Mouse (Mus musculus): ENCODE results near the gene Mical3. TPM values are rescaled to one million over a fixed set of nuclear protein-coding genes. Genes with fewer than 3 reads are reported as not detected.

Mical3 gene
- polyA plus RNA-seq, 1 experiment from 2014 or later: 37.0 TPM

DNA sequence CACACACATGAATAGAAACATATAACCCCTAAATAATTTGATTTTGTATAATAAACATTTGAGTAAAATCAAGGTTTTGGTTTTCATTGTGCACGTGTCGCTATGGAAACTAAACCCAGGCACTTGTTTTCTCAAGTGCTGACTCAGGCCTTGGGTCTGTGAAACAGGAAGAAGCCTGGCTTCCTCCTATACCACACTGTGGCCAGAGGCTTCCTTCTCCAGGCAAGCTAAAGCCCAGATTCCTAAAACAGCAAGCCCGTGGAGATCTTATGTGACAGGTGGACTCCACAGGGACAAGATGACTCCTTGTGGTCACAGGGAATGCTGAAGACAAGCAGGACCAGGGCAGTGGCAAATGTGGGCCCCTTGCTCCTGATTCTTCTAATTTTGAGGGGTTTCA lies 175.6 kb downstream of the Mical3 start:
- Histone ChIP-seq H3K36me3 (ENCODE audit: control insufficient read depth, insufficient read depth, low read length) (peaks cover 51% of the 10 kb centered on the region), H3K4me1 (ENCODE audit: control insufficient read depth, insufficient read depth, low read length) (no peaks in the 10 kb centered on the region), H3K27me3 (ENCODE audit: control insufficient read depth, insufficient read depth, low read depth, low read length) (no peaks in the 10 kb centered on the region), H3K4me2 (ENCODE audit: low read length) (no peak overlapping the region), H3K4me3 (ENCODE audit: low read depth, low read length) (no peak overlapping the region), H3K9ac (ENCODE audit: low read depth, low read length) (no peak overlapping the region), H3K27ac (ENCODE audit: low read length) (no peak overlapping the region), H3K9me3 (replicated peaks; ENCODE audit: control insufficient read depth, low read length, poor library complexity, severe bottlenecking) (no peaks in the 10 kb centered on the region)
- no peak for ATAC-seq
- WGBS: 90% methylated on average over 3 of the region's 3 CpGs

DNA sequence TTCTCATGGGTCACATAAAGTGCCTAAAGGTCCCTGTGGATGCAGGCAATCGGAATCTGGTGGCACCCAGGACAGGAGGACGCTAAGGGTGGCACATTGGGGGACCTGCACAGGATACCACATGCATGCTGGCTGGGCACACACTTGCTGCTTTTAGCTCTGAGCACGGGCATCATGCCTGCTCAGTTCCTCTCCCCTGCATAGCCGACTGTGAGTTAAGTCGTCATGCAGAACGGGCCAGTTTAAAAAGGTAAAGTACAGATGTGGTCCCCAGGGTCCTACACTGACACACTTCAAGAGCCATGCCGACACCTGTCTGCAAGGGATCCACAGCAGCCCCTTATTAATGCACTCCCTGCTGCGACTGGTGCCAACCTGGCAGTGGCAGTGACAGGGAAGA lies 176.6 kb downstream of the Mical3 start:
- H3K36me3 ChIP-seq (ENCODE audit: control insufficient read depth, insufficient read depth, low read length): peaks cover 52% of the 10 kb centered on the region
- no peaks in the 10 kb centered on the region for H3K4me1 ChIP-seq (ENCODE audit: control insufficient read depth, insufficient read depth, low read length)
- H3K4me2 ChIP-seq (ENCODE audit: low read length): no peak overlapping the region
- H3K9ac ChIP-seq (ENCODE audit: low read depth, low read length): no peak overlapping the region
- no peaks in the 10 kb centered on the region for H3K27me3 ChIP-seq (ENCODE audit: control insufficient read depth, insufficient read depth, low read depth, low read length)
- WGBS: 82% methylated on average over 8 of the region's 8 CpGs
- H3K27ac ChIP-seq (ENCODE audit: low read length): no peak overlapping the region
- H3K4me3 ChIP-seq (ENCODE audit: low read depth, low read length): no peak overlapping the region
- no peak for ATAC-seq
- no peaks in the 10 kb centered on the region for H3K9me3 ChIP-seq (replicated peaks; ENCODE audit: control insufficient read depth, low read length, poor library complexity, severe bottlenecking)

DNA sequence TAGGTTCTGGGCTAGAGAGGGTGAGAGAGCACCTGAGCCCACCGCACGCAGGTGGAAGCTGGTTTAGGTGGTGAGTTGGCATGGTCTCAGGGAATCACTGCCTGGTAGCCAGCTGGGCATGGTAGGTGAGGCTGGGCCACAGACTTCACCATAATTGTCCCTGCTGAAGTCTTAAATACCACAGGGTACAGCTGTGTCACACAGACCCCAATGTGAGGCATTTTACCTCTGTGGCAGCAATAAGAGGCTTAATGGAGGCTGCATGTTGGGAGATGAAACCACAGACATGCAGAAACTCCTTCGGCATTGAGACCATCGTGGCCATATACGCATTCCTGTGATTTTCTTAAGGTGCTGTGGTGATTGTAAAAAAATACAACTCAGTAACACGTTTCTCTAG lies 178.3 kb downstream of the Mical3 start:
- WGBS: 93% methylated on average over 6 of the region's 6 CpGs

DNA sequence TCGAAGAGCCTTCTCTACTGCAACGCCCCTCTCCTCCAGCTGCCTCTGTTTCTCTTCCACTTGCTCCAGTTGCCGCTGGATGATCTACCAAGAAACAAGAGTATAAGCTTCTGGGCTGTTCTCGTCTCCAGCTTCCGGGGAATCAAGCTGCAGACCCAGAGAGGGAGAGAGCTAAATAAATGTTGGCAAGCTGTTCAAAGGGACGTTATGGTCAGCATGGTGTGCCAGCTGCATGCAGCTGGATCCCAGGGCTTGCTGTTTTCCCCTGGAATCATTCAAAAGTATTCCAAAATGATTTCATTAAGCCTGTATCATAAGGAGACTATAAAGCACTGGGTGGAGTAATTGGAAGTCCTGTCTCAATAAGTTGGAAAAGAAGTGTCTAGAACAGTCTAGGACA lies 179.5 kb downstream of the Mical3 start:
- 86% methylated on average over 6 of the region's 6 CpGs for WGBS
- no peak overlapping the region for H3K27ac ChIP-seq (ENCODE audit: low read length)
- no peak overlapping the region for H3K4me3 ChIP-seq (ENCODE audit: low read depth, low read length)
- no peak for ATAC-seq
- H3K4me1 ChIP-seq (ENCODE audit: control insufficient read depth, insufficient read depth, low read length): no peaks in the 10 kb centered on the region
- H3K36me3 ChIP-seq (ENCODE audit: control insufficient read depth, insufficient read depth, low read length): peaks cover 30% of the 10 kb centered on the region
- no peak overlapping the region for H3K4me2 ChIP-seq (ENCODE audit: low read length)
- no peak overlapping the region for H3K9ac ChIP-seq (ENCODE audit: low read depth, low read length)
- no peaks in the 10 kb centered on the region for H3K27me3 ChIP-seq (ENCODE audit: control insufficient read depth, insufficient read depth, low read depth, low read length)
- H3K9me3 ChIP-seq (replicated peaks; ENCODE audit: control insufficient read depth, low read length, poor library complexity, severe bottlenecking): no peaks in the 10 kb centered on the region

More for the DNA sequence above, 178.3 kb downstream of the Mical3 start:
- Histone ChIP-seq H3K36me3 (ENCODE audit: control insufficient read depth, insufficient read depth, low read length) (peaks cover 40% of the 10 kb centered on the region), H3K4me2 (ENCODE audit: low read length) (no peak overlapping the region), H3K4me3 (ENCODE audit: low read depth, low read length) (no peak overlapping the region), H3K4me1 (ENCODE audit: control insufficient read depth, insufficient read depth, low read length) (no peaks in the 10 kb centered on the region), H3K27ac (ENCODE audit: low read length) (no peak overlapping the region), H3K9me3 (replicated peaks; ENCODE audit: control insufficient read depth, low read length, poor library complexity, severe bottlenecking) (no peaks in the 10 kb centered on the region), H3K9ac (ENCODE audit: low read depth, low read length) (no peak overlapping the region), H3K27me3 (ENCODE audit: control insufficient read depth, insufficient read depth, low read depth, low read length) (no peaks in the 10 kb centered on the region)
- no peak for ATAC-seq

DNA sequence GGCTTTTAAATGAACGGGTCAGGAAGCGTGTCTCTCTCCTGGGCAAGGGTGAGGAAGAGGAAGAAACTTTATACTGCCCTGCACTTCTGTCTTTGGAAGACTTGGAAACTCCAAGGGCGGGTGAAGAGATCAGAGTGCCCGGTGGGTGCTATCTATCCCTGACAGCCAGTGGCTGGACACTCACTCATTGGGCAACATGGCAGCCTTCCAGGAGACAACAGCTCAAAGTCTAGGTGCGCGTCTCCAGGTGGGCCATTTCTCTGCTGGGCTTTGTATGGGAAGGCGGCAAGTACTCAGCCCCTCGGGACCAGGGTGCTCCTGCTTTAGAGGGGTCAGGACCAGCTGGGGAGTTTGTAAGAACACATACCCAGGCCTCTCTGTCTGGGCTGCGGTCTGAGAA lies 185.3 kb downstream of the Mical3 start:
- H3K4me1 ChIP-seq (ENCODE audit: control insufficient read depth, insufficient read depth, low read length): no peaks in the 10 kb centered on the region
- H3K36me3 ChIP-seq (ENCODE audit: control insufficient read depth, insufficient read depth, low read length): peaks cover 18% of the 10 kb centered on the region
- no peak overlapping the region for H3K27ac ChIP-seq (ENCODE audit: low read length)
- 97% methylated on average over 9 of the region's 9 CpGs for WGBS
- no peak overlapping the region for H3K9ac ChIP-seq (ENCODE audit: low read depth, low read length)
- H3K27me3 ChIP-seq (ENCODE audit: control insufficient read depth, insufficient read depth, low read depth, low read length): no peaks in the 10 kb centered on the region
- no peak for ATAC-seq
- H3K4me3 ChIP-seq (ENCODE audit: low read depth, low read length): no peak overlapping the region
- H3K4me2 ChIP-seq (ENCODE audit: low read length): no peak overlapping the region
- H3K9me3 ChIP-seq (replicated peaks; ENCODE audit: control insufficient read depth, low read length, poor library complexity, severe bottlenecking): no peaks in the 10 kb centered on the region

DNA sequence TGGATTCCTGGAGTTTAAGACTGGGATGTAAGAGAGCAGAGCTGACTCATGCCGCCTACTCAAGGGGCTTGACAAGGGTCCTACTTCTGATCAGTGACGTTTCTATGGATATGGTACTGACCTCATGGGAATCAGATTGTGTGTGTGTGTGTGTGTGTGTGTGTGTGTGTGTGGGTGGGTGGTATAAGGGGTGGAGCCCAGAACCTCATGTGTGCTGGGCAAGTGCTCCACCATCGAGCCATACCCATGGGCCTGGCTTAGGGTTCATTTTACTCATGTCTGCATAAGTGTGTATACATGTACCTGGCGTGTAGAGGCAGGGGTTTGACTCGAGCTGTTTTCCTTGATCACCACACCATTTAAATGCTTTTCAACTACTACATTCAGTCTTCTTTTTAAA lies 186.8 kb downstream of the Mical3 start:
- 84% methylated on average over 5 of the region's 5 CpGs for WGBS
- ATAC-seq: no peak

DNA sequence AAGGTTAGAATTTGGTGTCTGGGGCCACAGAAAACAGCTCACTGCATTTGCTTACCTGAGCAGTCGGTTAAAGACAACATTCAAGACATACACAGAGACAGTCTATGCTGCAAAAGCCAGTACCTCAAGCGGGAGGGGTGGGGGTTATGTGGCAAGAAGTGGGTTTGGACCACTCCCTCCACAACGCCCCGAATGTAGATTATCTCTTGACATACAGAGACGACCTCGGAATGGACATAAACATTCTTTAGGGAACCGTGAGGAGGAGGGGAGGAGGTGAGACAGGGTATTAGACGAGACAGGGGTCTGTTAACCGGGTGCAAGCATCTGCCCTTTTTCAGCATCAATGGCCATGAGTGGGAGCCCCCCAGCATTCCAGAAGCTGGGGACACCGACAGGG lies 187.2 kb downstream of the Mical3 start:
- Histone ChIP-seq H3K36me3 (ENCODE audit: control insufficient read depth, insufficient read depth, low read length) (peaks cover 7% of the 10 kb centered on the region), H3K4me3 (ENCODE audit: low read depth, low read length) (no peak overlapping the region), H3K4me2 (ENCODE audit: low read length) (no peak overlapping the region), H3K27me3 (ENCODE audit: control insufficient read depth, insufficient read depth, low read depth, low read length) (no peaks in the 10 kb centered on the region), H3K9me3 (replicated peaks; ENCODE audit: control insufficient read depth, low read length, poor library complexity, severe bottlenecking) (no peaks in the 10 kb centered on the region), H3K27ac (ENCODE audit: low read length) (no peak overlapping the region), H3K9ac (ENCODE audit: low read depth, low read length) (no peak overlapping the region), H3K4me1 (ENCODE audit: control insufficient read depth, insufficient read depth, low read length) (no peaks in the 10 kb centered on the region)
- ATAC-seq: no peak
- WGBS: 85% methylated on average over 10 of the region's 10 CpGs

More for the DNA sequence above, 186.8 kb downstream of the Mical3 start:
- H3K4me3 ChIP-seq (ENCODE audit: low read depth, low read length): no peak overlapping the region
- H3K4me2 ChIP-seq (ENCODE audit: low read length): no peak overlapping the region
- H3K27me3 ChIP-seq (ENCODE audit: control insufficient read depth, insufficient read depth, low read depth, low read length): no peaks in the 10 kb centered on the region
- no peak overlapping the region for H3K27ac ChIP-seq (ENCODE audit: low read length)
- H3K9ac ChIP-seq (ENCODE audit: low read depth, low read length): no peak overlapping the region
- H3K9me3 ChIP-seq (replicated peaks; ENCODE audit: control insufficient read depth, low read length, poor library complexity, severe bottlenecking): no peaks in the 10 kb centered on the region
- H3K36me3 ChIP-seq (ENCODE audit: control insufficient read depth, insufficient read depth, low read length): peaks cover 10% of the 10 kb centered on the region
- no peaks in the 10 kb centered on the region for H3K4me1 ChIP-seq (ENCODE audit: control insufficient read depth, insufficient read depth, low read length)

DNA sequence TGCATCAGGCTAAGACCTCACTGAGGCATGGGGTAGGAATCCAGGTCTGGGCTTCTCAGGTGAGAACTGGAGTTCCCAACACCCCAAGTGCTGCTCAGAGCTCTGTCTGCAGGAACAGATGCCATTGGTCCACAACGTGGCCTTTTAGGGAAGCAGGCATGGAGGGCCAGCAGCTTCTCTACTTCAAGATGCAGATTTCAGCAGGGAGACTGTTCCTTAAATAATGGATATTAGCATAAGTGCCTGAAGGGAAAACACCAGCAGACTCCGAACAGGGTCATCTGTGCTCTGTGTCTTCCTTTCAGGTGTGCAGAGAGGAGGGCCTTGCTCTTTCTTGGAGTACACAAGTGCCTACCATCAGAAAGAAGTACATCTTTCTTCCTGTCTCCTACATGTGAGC lies 187.7 kb downstream of the Mical3 start:
- H3K9ac ChIP-seq (ENCODE audit: low read depth, low read length): no peak overlapping the region
- no peak for ATAC-seq
- H3K36me3 ChIP-seq (ENCODE audit: control insufficient read depth, insufficient read depth, low read length): peaks cover 7% of the 10 kb centered on the region
- H3K4me1 ChIP-seq (ENCODE audit: control insufficient read depth, insufficient read depth, low read length): no peaks in the 10 kb centered on the region
- WGBS: 76% methylated on average over 2 of the region's 2 CpGs
- H3K27me3 ChIP-seq (ENCODE audit: control insufficient read depth, insufficient read depth, low read depth, low read length): no peaks in the 10 kb centered on the region
- H3K27ac ChIP-seq (ENCODE audit: low read length): no peak overlapping the region
- H3K9me3 ChIP-seq (replicated peaks; ENCODE audit: control insufficient read depth, low read length, poor library complexity, severe bottlenecking): no peaks in the 10 kb centered on the region
- no peak overlapping the region for H3K4me2 ChIP-seq (ENCODE audit: low read length)
- H3K4me3 ChIP-seq (ENCODE audit: low read depth, low read length): no peak overlapping the region

DNA sequence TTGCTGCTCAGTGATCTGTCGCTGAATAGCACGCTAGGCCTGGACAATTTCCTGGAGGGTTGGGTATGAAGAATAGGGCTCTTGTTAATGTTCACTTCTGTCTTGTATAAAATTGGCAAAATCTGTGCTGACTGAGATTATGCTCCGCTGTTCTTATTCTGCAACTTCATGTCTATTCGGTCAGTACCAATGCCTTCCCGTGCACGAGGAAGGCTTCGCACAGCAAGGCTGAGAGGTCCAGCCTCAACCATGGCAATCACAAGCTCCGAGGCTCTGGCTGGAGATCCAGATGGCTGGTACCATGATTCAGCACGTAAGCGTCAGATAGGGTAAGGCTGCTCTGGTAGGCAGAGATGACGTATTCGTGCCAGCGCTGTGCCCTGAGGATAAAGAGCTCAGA lies 189.2 kb downstream of the Mical3 start:
- Histone ChIP-seq H3K27ac (ENCODE audit: low read length) (no peak overlapping the region), H3K9ac (ENCODE audit: low read depth, low read length) (no peak overlapping the region), H3K4me2 (ENCODE audit: low read length) (no peak overlapping the region), H3K27me3 (ENCODE audit: control insufficient read depth, insufficient read depth, low read depth, low read length) (no peaks in the 10 kb centered on the region), H3K4me1 (ENCODE audit: control insufficient read depth, insufficient read depth, low read length) (no peaks in the 10 kb centered on the region), H3K9me3 (replicated peaks; ENCODE audit: control insufficient read depth, low read length, poor library complexity, severe bottlenecking) (no peaks in the 10 kb centered on the region), H3K36me3 (ENCODE audit: control insufficient read depth, insufficient read depth, low read length) (peaks cover 10% of the 10 kb centered on the region), H3K4me3 (ENCODE audit: low read depth, low read length) (no peak overlapping the region)
- no peak for ATAC-seq
- 95% methylated on average over 13 of the region's 13 CpGs for WGBS

DNA sequence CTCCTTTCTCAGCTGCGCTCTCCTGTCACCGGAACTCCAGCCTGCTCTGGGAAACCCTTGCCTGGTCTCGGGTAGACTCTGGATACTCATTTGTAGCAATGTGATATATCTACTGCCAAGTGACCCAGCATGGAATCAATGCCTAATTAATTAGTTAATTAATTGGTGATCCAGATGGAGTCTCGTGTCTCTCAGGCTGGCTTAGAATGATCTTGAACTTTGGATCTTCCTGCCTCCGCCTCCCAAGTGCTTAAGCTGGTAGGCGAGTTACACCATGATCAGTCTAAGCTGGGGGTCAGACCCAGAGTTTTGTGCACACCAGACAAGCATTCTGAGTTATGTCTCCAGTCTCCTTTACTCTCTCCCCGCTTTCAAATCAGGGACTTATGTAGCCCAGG lies 189.7 kb downstream of the Mical3 start:
- Histone ChIP-seq H3K36me3 (ENCODE audit: control insufficient read depth, insufficient read depth, low read length) (peaks cover 9% of the 10 kb centered on the region), H3K27me3 (ENCODE audit: control insufficient read depth, insufficient read depth, low read depth, low read length) (no peaks in the 10 kb centered on the region), H3K9me3 (replicated peaks; ENCODE audit: control insufficient read depth, low read length, poor library complexity, severe bottlenecking) (no peaks in the 10 kb centered on the region), H3K27ac (ENCODE audit: low read length) (no peak overlapping the region), H3K4me2 (ENCODE audit: low read length) (no peak overlapping the region), H3K9ac (ENCODE audit: low read depth, low read length) (no peak overlapping the region), H3K4me1 (ENCODE audit: control insufficient read depth, insufficient read depth, low read length) (no peaks in the 10 kb centered on the region), H3K4me3 (ENCODE audit: low read depth, low read length) (no peak overlapping the region)
- no peak for ATAC-seq
- 85% methylated on average over 7 of the region's 7 CpGs for WGBS

All from midbrain, embryonic 16.5 days (tissue).